7 mouse cellular contexts compared by ENCODE assay signal in the genomic region with DNA sequence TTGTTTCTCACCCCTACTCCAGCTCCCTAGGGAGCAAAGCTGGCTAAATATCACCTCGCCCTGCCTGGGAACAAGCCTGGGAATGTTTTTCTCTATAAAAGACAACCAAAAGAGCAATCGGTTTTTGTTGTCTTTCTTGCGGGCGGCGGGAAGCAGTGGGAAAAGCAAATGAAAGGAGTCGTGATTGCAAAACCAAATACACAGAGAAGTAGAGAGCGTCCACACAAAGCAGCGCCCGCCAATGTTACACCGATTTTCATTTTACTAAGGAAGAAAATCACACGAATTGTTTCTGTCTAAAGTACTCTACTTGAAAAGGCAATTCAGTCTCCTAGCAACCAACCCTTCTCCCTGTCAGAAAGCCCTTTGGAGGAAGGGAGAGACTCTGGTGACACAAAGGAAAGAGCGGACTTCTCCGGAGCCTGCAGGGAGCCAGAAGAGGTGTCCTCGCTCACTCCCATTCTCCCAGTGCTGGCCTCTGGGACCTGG. TPM values are rescaled to one million over a fixed set of nuclear protein-coding genes. Genes with fewer than 3 reads are reported as not detected.
DNase-seq lines count a peak whose midpoint lies in the region; ATAC-seq and TF ChIP-seq lines count a peak whose summit lies in the region.

No protein-coding gene starts in this region.

- no peak for TF ChIP-seq CTCF in lung, embryonic 14.5 days (IDR thresholded peaks at IDR 0.05; ENCODE audit: low read depth)
- TF ChIP-seq CTCF in lung, adult 2 months (IDR thresholded peaks at IDR 0.05; ENCODE audit: insufficient read depth, low read length) = no peak
- no peak for TF ChIP-seq CTCF in liver, embryonic 14.5 days (IDR thresholded peaks at IDR 0.05; ENCODE audit: low read depth)

- no peaks in the 10 kb centered on the region for H3K4me1 ChIP-seq in lung, embryonic 14.5 days (ENCODE audit: insufficient read depth)
- H3K4me1 ChIP-seq in lung, adult 2 months (ENCODE audit: control insufficient read depth, insufficient read depth, low read length) = no peaks in the 10 kb centered on the region
- peaks cover 29% of the 10 kb centered on the region for H3K4me1 ChIP-seq in forebrain, embryonic 15.5 days
- no peaks in the 10 kb centered on the region for H3K4me1 ChIP-seq in liver, embryonic 14.5 days (replicated peaks; ENCODE audit: control insufficient read depth in 2 of 2, insufficient read depth in 2 of 2, low read length in 1 of 2)
- no peaks in the 10 kb centered on the region for H3K4me1 ChIP-seq in stomach, embryonic 14.5 days (ENCODE audit: control insufficient read depth, insufficient read depth, low read length)

- no peaks in the 10 kb centered on the region for H3K9me3 ChIP-seq in lung, embryonic 14.5 days (ENCODE audit: low read depth, low read length)
- H3K9me3 ChIP-seq in forebrain, embryonic 15.5 days = no peaks in the 10 kb centered on the region
- H3K9me3 ChIP-seq in liver, embryonic 14.5 days (ENCODE audit: control insufficient read depth, low read length) = no peaks in the 10 kb centered on the region
- no peaks in the 10 kb centered on the region for H3K9me3 ChIP-seq in stomach, embryonic 14.5 days (ENCODE audit: control insufficient read depth, low read depth, low read length)

- peak; percentile 54; the same call in 1 of the 2 replicates for ATAC-seq in lung, embryonic 14.5 days (ENCODE audit: insufficient read depth)
- peak; percentile 89 for ATAC-seq in forebrain, embryonic 15.5 days (replicated peaks)
- no peak for ATAC-seq in liver, embryonic 14.5 days (ENCODE audit: insufficient read depth)
- no peak for ATAC-seq in stomach, embryonic 14.5 days (ENCODE audit: insufficient number of reproducible peaks, insufficient read depth, low FRiP score, low read depth)

- no peak for TF ChIP-seq POLR2A in lung, adult 2 months (IDR thresholded peaks at IDR 0.05; ENCODE audit: borderline replicate concordance, extremely low read depth, low read depth, low read length)

- no peak overlapping the region for H3K27ac ChIP-seq in lung, embryonic 14.5 days (ENCODE audit: low read depth)
- peak overlapping the region; percentile 86 for H3K27ac ChIP-seq in forebrain, embryonic 15.5 days (replicated peaks)
- H3K27ac ChIP-seq in liver, embryonic 14.5 days = no peak overlapping the region
- H3K27ac ChIP-seq in stomach, embryonic 14.5 days (ENCODE audit: low read length) = no peak overlapping the region; the same call in 1 of the 2 replicates

- H3K4me3 ChIP-seq in lung, embryonic 14.5 days (ENCODE audit: low read depth, low read length) = peak overlapping the region; percentile 13
- no peak overlapping the region for H3K4me3 ChIP-seq in lung, adult 2 months (replicated peaks; ENCODE audit: extremely low read depth, low read depth, low read length)
- H3K4me3 ChIP-seq in forebrain, embryonic 15.5 days = peak overlapping the region; percentile 33
- no peak overlapping the region for H3K4me3 ChIP-seq in liver, embryonic 14.5 days (ENCODE audit: insufficient read depth in 1 of 2, low read depth in 2 of 2, low read length in 2 of 2)
- H3K4me3 ChIP-seq in stomach, embryonic 14.5 days (ENCODE audit: low read depth, low read length) = no peak overlapping the region

- DNase-seq in lung, embryonic 14.5 days = peak; percentile 59
- no peak for DNase-seq in lung, adult 2 months
- DNase-seq in liver, embryonic 14.5 days (ENCODE audit: low read depth in 3 of 3, low spot score in 3 of 3) = no peak
- DNase-seq in spleen, adult 12 weeks (ENCODE audit: low spot score) = no peak
- DNase-seq in cerebellum, postnatal 25 days = no peak

- H3K9ac ChIP-seq in lung, embryonic 14.5 days = 0 out of 2 replicates have a peak overlapping the region, but pooled peaks have one; percentile 1
- peak overlapping the region; percentile 40 for H3K9ac ChIP-seq in forebrain, embryonic 15.5 days (replicated peaks)
- no peak overlapping the region for H3K9ac ChIP-seq in liver, embryonic 14.5 days (replicated peaks)
- H3K9ac ChIP-seq in stomach, embryonic 14.5 days (replicated peaks; ENCODE audit: low read depth, low read length) = no peak overlapping the region

- H3K4me2 ChIP-seq in lung, embryonic 14.5 days = peak overlapping the region; percentile 53
- peak overlapping the region; percentile 57 for H3K4me2 ChIP-seq in forebrain, embryonic 15.5 days (replicated peaks)
- H3K4me2 ChIP-seq in liver, embryonic 14.5 days (ENCODE audit: low read depth) = 0 out of 2 replicates have a peak overlapping the region, but pooled peaks have one; percentile 15
- peak overlapping the region; percentile 40 for H3K4me2 ChIP-seq in stomach, embryonic 14.5 days (replicated peaks; ENCODE audit: low read depth, low read length)

- no peak for TF ChIP-seq EP300 in liver, embryonic 14.5 days (IDR thresholded peaks at IDR 0.05; ENCODE audit: low read depth)

- H3K27me3 ChIP-seq in lung, embryonic 14.5 days (ENCODE audit: insufficient read depth, low read length) = 0 out of 2 replicates have a peak, but pooled peaks cover 3% of the 10 kb centered on the region
- no peaks in the 10 kb centered on the region for H3K27me3 ChIP-seq in forebrain, embryonic 15.5 days
- no peaks in the 10 kb centered on the region for H3K27me3 ChIP-seq in liver, embryonic 14.5 days (ENCODE audit: control insufficient read depth, insufficient read depth, low read length)
- H3K27me3 ChIP-seq in stomach, embryonic 14.5 days (ENCODE audit: control insufficient read depth, insufficient read depth, low read length) = no peaks in the 10 kb centered on the region

- no peaks in the 10 kb centered on the region for H3K36me3 ChIP-seq in lung, embryonic 14.5 days (ENCODE audit: insufficient read depth)
- H3K36me3 ChIP-seq in forebrain, embryonic 15.5 days = no peaks in the 10 kb centered on the region
- no peaks in the 10 kb centered on the region for H3K36me3 ChIP-seq in liver, embryonic 14.5 days (replicated peaks; ENCODE audit: control insufficient read depth, insufficient read depth, low read depth)
- no peaks in the 10 kb centered on the region for H3K36me3 ChIP-seq in stomach, embryonic 14.5 days (ENCODE audit: control insufficient read depth, insufficient read depth, low read length)

- WGBS in lung, embryonic 14.5 days = 9% methylated on average over 14 of the region's 14 CpGs
- 13% methylated on average over 14 of the region's 14 CpGs for WGBS in lung, adult 2 months
- 0% methylated on average over 14 of the region's 14 CpGs for WGBS in forebrain, embryonic 15.5 days
- WGBS in liver, embryonic 14.5 days (ENCODE audit: insufficient replicate concordance) = 32% methylated on average over 14 of the region's 14 CpGs
- WGBS in stomach, embryonic 14.5 days = 15% methylated on average over 14 of the region's 14 CpGs

RNA-seq across cellular contexts. Expression of a gene that starts 29.2 kb away (rescaled TPM):
- polyA plus RNA-seq in lung, embryonic 14.5 days (2014; fragmentation: Nextera tagmentation; extraction: Ambion mirVana) = 0.20 and 0.28 TPM in 2 replicates
- polyA plus RNA-seq in lung, adult 2 months (2012; rRNA removed) = 0.24 and 0.38 TPM in 2 replicates
- 0.42 and 0.52 TPM in 2 replicates for polyA plus RNA-seq in forebrain, embryonic 15.5 days (2015; fragmentation: Nextera tagmentation; extraction: Ambion mirVana)
- under 0.01 TPM in 2 replicates for polyA plus RNA-seq in liver, embryonic 14.5 days (2012; rRNA removed)
- 0.03 TPM in 1 of 2 replicates, not detected in the other for polyA plus RNA-seq in liver, embryonic 14.5 days (2014; fragmentation: Nextera tagmentation; extraction: Ambion mirVana)
- 0.78 and 0.94 TPM in 2 replicates for polyA plus RNA-seq in stomach, embryonic 14.5 days (2014; fragmentation: Nextera tagmentation; extraction: Ambion mirVana)

RNA-seq across cellular contexts. Expression of a gene that starts 43.3 kb away (rescaled TPM):
- polyA plus RNA-seq in lung, embryonic 14.5 days (2014; fragmentation: Nextera tagmentation; extraction: Ambion mirVana) = 114 and 115 TPM in 2 replicates
- 29.6 and 41.1 TPM in 2 replicates for polyA plus RNA-seq in lung, adult 2 months (2012; rRNA removed)
- polyA plus RNA-seq in forebrain, embryonic 15.5 days (2015; fragmentation: Nextera tagmentation; extraction: Ambion mirVana) = 114 and 118 TPM in 2 replicates
- polyA plus RNA-seq in liver, embryonic 14.5 days (2012; rRNA removed) = 26.0 and 34.9 TPM in 2 replicates
- polyA plus RNA-seq in liver, embryonic 14.5 days (2014; fragmentation: Nextera tagmentation; extraction: Ambion mirVana) = 50.0 and 52.7 TPM in 2 replicates
- polyA plus RNA-seq in stomach, embryonic 14.5 days (2014; fragmentation: Nextera tagmentation; extraction: Ambion mirVana) = 98.0 and 103 TPM in 2 replicates

RNA-seq across cellular contexts. Expression of a gene that starts 48.9 kb away (rescaled TPM):
- polyA plus RNA-seq in lung, embryonic 14.5 days (2014; fragmentation: Nextera tagmentation; extraction: Ambion mirVana) = 0.09 TPM in 2 replicates
- polyA plus RNA-seq in lung, adult 2 months (2012; rRNA removed) = 0.10 and 0.24 TPM in 2 replicates
- polyA plus RNA-seq in forebrain, embryonic 15.5 days (2015; fragmentation: Nextera tagmentation; extraction: Ambion mirVana) = 0.27 TPM in 1 of 2 replicates, not detected in the other
- 85.1 and 184 TPM in 2 replicates for polyA plus RNA-seq in liver, embryonic 14.5 days (2012; rRNA removed)
- polyA plus RNA-seq in liver, embryonic 14.5 days (2014; fragmentation: Nextera tagmentation; extraction: Ambion mirVana) = 330 and 376 TPM in 2 replicates
- 0.08 and 0.29 TPM in 2 replicates for polyA plus RNA-seq in stomach, embryonic 14.5 days (2014; fragmentation: Nextera tagmentation; extraction: Ambion mirVana)

Comparison
In these comparisons a context has a peak if more than half of its experiments do, and no peak if none do; other contexts are left out.
1. H3K4me3 ChIP-seq: peak in lung, embryonic 14.5 days (single experiment) and forebrain, embryonic 15.5 days (single experiment); none in lung, adult 2 months (single experiment), liver, embryonic 14.5 days (0 of 2) and stomach, embryonic 14.5 days (single experiment).
2. ATAC-seq: peak in lung, embryonic 14.5 days (single experiment) and forebrain, embryonic 15.5 days (single experiment); none in liver, embryonic 14.5 days (single experiment) and stomach, embryonic 14.5 days (single experiment).
3. H3K9ac ChIP-seq: peak in lung, embryonic 14.5 days (single experiment) and forebrain, embryonic 15.5 days (single experiment); none in liver, embryonic 14.5 days (single experiment) and stomach, embryonic 14.5 days (single experiment).
4. RNA of a gene that starts 48.9 kb away (polyA plus RNA-seq): 85.1 to 376 TPM in liver, embryonic 14.5 days; 0.08 to 0.29 TPM in stomach, embryonic 14.5 days, 0.10 to 0.24 TPM in lung, adult 2 months, 0.09 TPM in lung, embryonic 14.5 days and 0.27 TPM in forebrain, embryonic 15.5 days; every median in the first group is over 10 times any median in the second.
5. Peak in every context shown above with its lines, with median percentiles within 50 percentile points of each other: H3K4me2 ChIP-seq.